Mouse (Mus musculus): Measurements from ENCODE around the gene Slc22a15. TPM values are rescaled to one million over a fixed set of nuclear protein-coding genes. Genes with fewer than 3 reads are reported as not detected.
"Not testable (repeated sequence)": the region's sequence is repeated elsewhere in the genome, so short reads cannot be mapped to it uniquely, and the experiment has no call there.

Gene Slc22a15
- polyA plus RNA-seq, 1 experiment from 2014 or later, result 5.5 TPM

GRCm38 (mm10) chr3:101824338-101824737 lies 99.9 kb downstream of the Slc22a15 start:
- Histone ChIP-seq H3K36me3 (ENCODE audit: control insufficient read depth, insufficient read depth, low read length) (no peaks in the 10 kb centered on the region), H3K4me2 (ENCODE audit: low read depth, low read length, severe bottlenecking) (no peak overlapping the region), H3K9ac (ENCODE audit: low read length) (no peak overlapping the region), H3K4me1 (replicated peaks; ENCODE audit: control insufficient read depth, insufficient read depth, low read length) (no peaks in the 10 kb centered on the region), H3K9me3 (ENCODE audit: control insufficient read depth, low read length) (no peaks in the 10 kb centered on the region), H3K4me3 (ENCODE audit: low read depth, low read length) (no peak overlapping the region), H3K27me3 (ENCODE audit: control insufficient read depth, insufficient read depth, low read length) (no peaks in the 10 kb centered on the region), H3K27ac (ENCODE audit: low read depth, low read length) (no peak overlapping the region)
- 78% methylated on average over 9 of the region's 9 CpGs for WGBS
- ATAC-seq (replicated peaks; ENCODE audit: low FRiP score), result no peak
- DNase-seq (ENCODE audit: low spot score), result no peak

DNA sequence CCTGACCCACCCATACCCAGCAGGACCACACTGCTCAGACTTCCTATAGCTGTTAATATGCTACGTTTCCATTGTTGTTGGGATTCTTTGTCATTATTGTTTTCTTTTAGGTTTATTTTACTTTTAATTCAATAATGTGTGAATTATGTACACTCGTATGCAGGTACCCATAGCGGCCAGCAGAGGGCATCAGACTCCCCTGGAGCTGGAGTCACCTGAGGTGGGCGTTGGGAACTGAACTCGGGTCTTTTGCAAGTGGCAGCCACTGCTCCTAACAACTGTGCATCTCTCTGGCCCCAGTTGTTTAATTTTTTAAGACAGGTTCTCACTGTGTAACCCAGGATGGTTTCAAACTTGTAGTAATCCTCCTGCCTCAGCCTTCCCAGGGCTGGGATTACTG lies 102.2 kb downstream of the Slc22a15 start:
- no peak for DNase-seq (ENCODE audit: low spot score)
- Histone ChIP-seq H3K4me1 (replicated peaks; ENCODE audit: control insufficient read depth, insufficient read depth, low read length) (no peaks in the 10 kb centered on the region), H3K36me3 (ENCODE audit: control insufficient read depth, insufficient read depth, low read length) (no peaks in the 10 kb centered on the region), H3K27ac (ENCODE audit: low read depth, low read length) (no peak overlapping the region), H3K4me3 (ENCODE audit: low read depth, low read length) (no peak overlapping the region), H3K4me2 (ENCODE audit: low read depth, low read length, severe bottlenecking) (no peak overlapping the region), H3K9ac (ENCODE audit: low read length) (no peak overlapping the region), H3K9me3 (ENCODE audit: control insufficient read depth, low read length) (peaks cover 3% of the 10 kb centered on the region; the same call in 1 of the 2 replicates), H3K27me3 (ENCODE audit: control insufficient read depth, insufficient read depth, low read length) (no peaks in the 10 kb centered on the region)
- WGBS, result 76% methylated on average over 5 of the region's 5 CpGs
- ATAC-seq (replicated peaks; ENCODE audit: low FRiP score), result no peak

DNA sequence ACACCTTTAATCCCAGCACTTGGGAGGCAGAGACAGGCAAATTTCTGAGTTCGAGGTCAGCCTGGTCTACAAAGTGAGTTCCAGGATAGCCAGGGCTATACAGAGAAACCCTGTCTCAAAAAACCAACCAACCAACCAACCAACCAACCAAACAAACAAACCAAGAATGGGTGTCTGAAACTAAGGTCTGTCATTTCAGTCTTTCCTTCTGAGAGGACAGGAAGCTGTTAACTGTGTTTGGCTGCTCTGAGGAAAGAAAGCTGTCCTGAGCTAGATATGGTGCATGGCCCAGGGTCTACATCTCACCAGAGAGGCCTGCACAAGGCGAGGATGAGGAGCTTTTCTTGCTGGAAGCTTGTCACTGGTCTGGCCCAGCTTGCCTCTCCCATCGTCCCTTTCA lies 103.5 kb downstream of the Slc22a15 start:
- H3K4me3 ChIP-seq (ENCODE audit: low read depth, low read length); H3K27me3 ChIP-seq (ENCODE audit: control insufficient read depth, insufficient read depth, low read length); H3K27ac ChIP-seq (ENCODE audit: low read depth, low read length); H3K4me1 ChIP-seq (replicated peaks; ENCODE audit: control insufficient read depth, insufficient read depth, low read length); H3K9ac ChIP-seq (ENCODE audit: low read length); DNase-seq (ENCODE audit: low spot score); H3K9me3 ChIP-seq (ENCODE audit: control insufficient read depth, low read length); H3K36me3 ChIP-seq (ENCODE audit: control insufficient read depth, insufficient read depth, low read length); H3K4me2 ChIP-seq (ENCODE audit: low read depth, low read length, severe bottlenecking); ATAC-seq (replicated peaks; ENCODE audit: low FRiP score): not testable (repeated sequence)
- WGBS, result 74% methylated on average over 3 of the region's 3 CpGs

DNA sequence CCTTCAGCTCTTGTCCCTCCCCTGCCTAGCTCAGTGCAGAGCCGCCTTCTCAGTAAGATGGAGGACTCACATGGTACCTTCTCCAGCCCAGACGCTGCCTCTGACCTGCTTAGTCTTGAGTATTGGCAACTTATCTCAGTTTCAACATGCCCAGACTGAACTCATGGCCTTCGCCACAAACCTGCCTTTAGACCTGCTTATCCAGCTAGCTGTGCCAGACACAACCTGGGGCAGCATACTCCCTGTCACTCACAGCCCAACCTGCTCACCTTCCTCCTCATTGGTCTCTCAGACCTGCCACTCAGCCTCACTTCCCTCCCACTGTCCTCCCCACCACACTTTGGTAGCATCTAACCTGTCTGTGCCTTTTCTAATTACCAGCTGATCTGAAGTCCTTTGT lies 108.2 kb downstream of the Slc22a15 start:
- whole genome bisulfite sequencing, result 96% methylated on average over 3 of the region's 3 CpGs
- Histone ChIP-seq H3K27me3 (ENCODE audit: control insufficient read depth, insufficient read depth, low read length) (no peaks in the 10 kb centered on the region), H3K9ac (ENCODE audit: low read length) (no peak overlapping the region), H3K4me1 (replicated peaks; ENCODE audit: control insufficient read depth, insufficient read depth, low read length) (no peaks in the 10 kb centered on the region), H3K9me3 (ENCODE audit: control insufficient read depth, low read length) (peaks cover 3% of the 10 kb centered on the region; the same call in 1 of the 2 replicates), H3K4me2 (ENCODE audit: low read depth, low read length, severe bottlenecking) (no peak overlapping the region), H3K4me3 (ENCODE audit: low read depth, low read length) (no peak overlapping the region), H3K27ac (ENCODE audit: low read depth, low read length) (no peak overlapping the region), H3K36me3 (ENCODE audit: control insufficient read depth, insufficient read depth, low read length) (no peaks in the 10 kb centered on the region)
- no peak for DNase-seq (ENCODE audit: low spot score)
- no peak for ATAC-seq (replicated peaks; ENCODE audit: low FRiP score)

GRCm38 (mm10) chr3:101814790-101815189 lies 109.5 kb downstream of the Slc22a15 start:
- H3K27me3 ChIP-seq (ENCODE audit: control insufficient read depth, insufficient read depth, low read length), result no peaks in the 10 kb centered on the region
- H3K4me3 ChIP-seq (ENCODE audit: low read depth, low read length), result no peak overlapping the region
- no peak for DNase-seq (ENCODE audit: low spot score)
- H3K36me3 ChIP-seq (ENCODE audit: control insufficient read depth, insufficient read depth, low read length), result no peaks in the 10 kb centered on the region
- H3K4me1 ChIP-seq (replicated peaks; ENCODE audit: control insufficient read depth, insufficient read depth, low read length), result no peaks in the 10 kb centered on the region
- H3K27ac ChIP-seq (ENCODE audit: low read depth, low read length), result no peak overlapping the region
- no peak for ATAC-seq (replicated peaks; ENCODE audit: low FRiP score)
- H3K9me3 ChIP-seq (ENCODE audit: control insufficient read depth, low read length), result peaks cover 3% of the 10 kb centered on the region; the same call in 1 of the 2 replicates
- no peak overlapping the region for H3K4me2 ChIP-seq (ENCODE audit: low read depth, low read length, severe bottlenecking)
- WGBS, result 85% methylated on average over 9 of the region's 9 CpGs
- H3K9ac ChIP-seq (ENCODE audit: low read length), result no peak overlapping the region

- H3K4me3 ChIP-seq (ENCODE audit: low read depth, low read length), result no peak overlapping the region
- H3K4me1 ChIP-seq (replicated peaks; ENCODE audit: control insufficient read depth, insufficient read depth, low read length), result no peaks in the 10 kb centered on the region
- DNase-seq (ENCODE audit: low spot score), result peak; percentile 75
- ATAC-seq (replicated peaks; ENCODE audit: low FRiP score), result peak; percentile 63; the same call in 1 of the 2 replicates
- H3K9me3 ChIP-seq (ENCODE audit: control insufficient read depth, low read length), result no peaks in the 10 kb centered on the region
- H3K27ac ChIP-seq (ENCODE audit: low read depth, low read length), result no peak overlapping the region
- 64% methylated on average over 10 of the region's 10 CpGs for WGBS
- peak overlapping the region; percentile 3; the same call in 1 of the 2 replicates for H3K9ac ChIP-seq (ENCODE audit: low read length)
- no peaks in the 10 kb centered on the region for H3K27me3 ChIP-seq (ENCODE audit: control insufficient read depth, insufficient read depth, low read length)
- no peaks in the 10 kb centered on the region for H3K36me3 ChIP-seq (ENCODE audit: control insufficient read depth, insufficient read depth, low read length)
- no peak overlapping the region for H3K4me2 ChIP-seq (ENCODE audit: low read depth, low read length, severe bottlenecking)
Measured at GRCm38 (mm10) chr3:101812341-101812962, 111.8 kb downstream of the Slc22a15 start.

DNA sequence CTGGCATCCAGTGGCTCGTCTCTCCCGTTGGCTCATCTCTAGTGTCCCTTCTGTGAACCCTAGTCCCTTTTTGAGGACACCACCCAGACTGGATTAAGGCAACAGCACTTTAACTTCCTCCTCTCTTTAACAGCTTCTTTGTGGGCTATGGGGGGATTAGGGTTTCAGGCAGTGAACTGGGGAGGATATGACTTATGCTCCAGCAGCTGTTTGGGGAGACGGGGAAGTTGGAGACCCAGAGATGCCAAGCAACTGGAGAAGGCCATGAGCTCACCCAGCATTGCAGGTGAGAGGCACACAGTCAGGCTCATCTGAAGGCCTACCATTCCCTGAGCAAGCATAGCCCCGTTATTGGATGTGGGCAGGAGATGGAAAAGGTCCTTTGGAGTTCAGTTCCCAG lies 112.3 kb downstream of the Slc22a15 start:
- 71% methylated on average over 4 of the region's 4 CpGs for WGBS
- H3K4me3 ChIP-seq (ENCODE audit: low read depth, low read length), result no peak overlapping the region
- 0 out of 2 replicates have a peak, but pooled peaks have one; percentile 5 for ATAC-seq (replicated peaks; ENCODE audit: low FRiP score)

GRCm38 (mm10) chr3:101807646-101808045 lies 116.6 kb downstream of the Slc22a15 start:
- no peak for DNase-seq (ENCODE audit: low spot score)
- H3K27me3 ChIP-seq (ENCODE audit: control insufficient read depth, insufficient read depth, low read length), result no peaks in the 10 kb centered on the region
- H3K4me1 ChIP-seq (replicated peaks; ENCODE audit: control insufficient read depth, insufficient read depth, low read length), result peaks cover 9% of the 10 kb centered on the region
- no peak for ATAC-seq (replicated peaks; ENCODE audit: low FRiP score)
- no peak overlapping the region for H3K9ac ChIP-seq (ENCODE audit: low read length)
- H3K36me3 ChIP-seq (ENCODE audit: control insufficient read depth, insufficient read depth, low read length), result no peaks in the 10 kb centered on the region
- no peak overlapping the region for H3K4me3 ChIP-seq (ENCODE audit: low read depth, low read length)
- WGBS, result 93% methylated on average over 6 of the region's 6 CpGs
- no peak overlapping the region for H3K27ac ChIP-seq (ENCODE audit: low read depth, low read length)
- no peaks in the 10 kb centered on the region for H3K9me3 ChIP-seq (ENCODE audit: control insufficient read depth, low read length)
- no peak overlapping the region for H3K4me2 ChIP-seq (ENCODE audit: low read depth, low read length, severe bottlenecking)

More for the DNA sequence above, 112.3 kb downstream of the Slc22a15 start:
- H3K9me3 ChIP-seq (ENCODE audit: control insufficient read depth, low read length), result no peaks in the 10 kb centered on the region
- no peak overlapping the region for H3K4me2 ChIP-seq (ENCODE audit: low read depth, low read length, severe bottlenecking)
- no peak for DNase-seq (ENCODE audit: low spot score)
- no peaks in the 10 kb centered on the region for H3K4me1 ChIP-seq (replicated peaks; ENCODE audit: control insufficient read depth, insufficient read depth, low read length)
- peak overlapping the region; percentile 3; the same call in 1 of the 2 replicates for H3K9ac ChIP-seq (ENCODE audit: low read length)
- H3K36me3 ChIP-seq (ENCODE audit: control insufficient read depth, insufficient read depth, low read length), result no peaks in the 10 kb centered on the region
- no peak overlapping the region for H3K27ac ChIP-seq (ENCODE audit: low read depth, low read length)
- no peaks in the 10 kb centered on the region for H3K27me3 ChIP-seq (ENCODE audit: control insufficient read depth, insufficient read depth, low read length)

GRCm38 (mm10) chr3:101806941-101807340 lies 117.3 kb downstream of the Slc22a15 start:
- DNase-seq (ENCODE audit: low spot score), result no peak
- Histone ChIP-seq H3K27me3 (ENCODE audit: control insufficient read depth, insufficient read depth, low read length) (no peaks in the 10 kb centered on the region), H3K36me3 (ENCODE audit: control insufficient read depth, insufficient read depth, low read length) (no peaks in the 10 kb centered on the region), H3K4me1 (replicated peaks; ENCODE audit: control insufficient read depth, insufficient read depth, low read length) (peaks cover 9% of the 10 kb centered on the region), H3K9me3 (ENCODE audit: control insufficient read depth, low read length) (no peaks in the 10 kb centered on the region), H3K27ac (ENCODE audit: low read depth, low read length) (no peak overlapping the region), H3K4me3 (ENCODE audit: low read depth, low read length) (no peak overlapping the region), H3K4me2 (ENCODE audit: low read depth, low read length, severe bottlenecking) (no peak overlapping the region), H3K9ac (ENCODE audit: low read length) (no peak overlapping the region)
- no peak for ATAC-seq (replicated peaks; ENCODE audit: low FRiP score)
- 49% methylated on average over 4 of the region's 4 CpGs for WGBS

All from forebrain, embryonic 11.5 days (tissue).